Mouse (Mus musculus) spleen, embryonic (tissue): ENCODE results near the gene Rnf103.
"Not testable (repeated sequence)": the region's sequence is repeated elsewhere in the genome, so short reads cannot be mapped to it uniquely, and the experiment has no call there.

Experiments
- CTCF ChIA-PET: fragments of 350-600 bp; sonication (Branson Sonifier 250); formaldehyde crosslinking; loops from one replicate; lab custom pipeline; 2022; lab: Charles Lee

Gene Rnf103

DNA sequence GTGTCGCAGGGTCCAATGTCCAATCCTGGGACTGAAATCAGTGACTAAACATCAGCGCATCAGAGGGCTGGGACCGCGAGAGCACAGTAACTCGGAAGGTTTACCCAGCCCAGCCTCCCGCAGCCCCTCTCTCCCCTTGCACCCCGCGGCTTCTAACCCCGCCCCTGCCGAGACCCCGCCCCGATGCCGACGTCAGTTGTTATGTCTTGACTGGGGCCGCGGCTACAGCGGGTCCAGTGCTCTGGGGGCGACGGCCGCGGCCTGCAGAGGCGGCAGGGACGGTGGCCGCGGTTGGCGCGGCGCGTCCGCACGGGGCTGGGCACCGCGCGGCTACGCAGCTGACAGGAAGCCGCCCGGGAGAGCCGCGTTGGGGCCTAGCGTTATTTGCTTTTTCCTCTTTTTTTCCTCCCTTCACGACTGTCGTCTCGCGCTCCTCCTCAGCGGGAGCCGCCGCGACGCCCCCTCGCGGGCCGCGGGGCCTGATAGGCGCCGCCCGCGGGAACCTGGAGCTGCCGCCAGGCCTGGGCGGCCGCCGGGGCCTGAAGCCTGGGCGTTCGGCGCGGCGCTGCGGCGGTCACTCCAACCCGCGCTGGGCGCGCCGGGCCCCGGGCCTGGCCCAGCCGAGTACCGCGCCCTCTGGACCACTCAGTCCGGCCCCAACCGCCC is at the start of gene Rnf103:
Gene Rnf103, plus strand, starts transcription at position 220 of the 666 bp plus-strand sequence.
- CTCF ChIA-PET = no interaction called here

DNA sequence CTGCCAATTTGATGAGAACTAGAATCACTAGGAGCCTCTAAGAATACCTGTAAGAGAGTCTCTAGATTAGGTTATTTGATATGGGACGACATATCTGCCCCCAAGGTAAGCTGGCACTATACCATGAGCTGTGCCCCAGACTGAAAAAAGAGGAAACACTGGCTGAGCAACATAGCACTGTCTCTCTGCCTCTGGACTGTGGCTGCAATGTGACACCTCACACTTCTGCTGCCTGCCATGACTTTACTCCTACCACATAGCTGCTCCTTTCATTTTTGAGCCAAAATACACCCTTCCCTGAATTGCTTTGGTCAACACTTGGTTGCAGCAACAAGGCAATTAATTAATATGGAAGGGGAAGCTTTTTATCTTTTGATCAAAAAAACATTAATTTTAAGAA is 48.9 kb upstream of the Rnf103 start:
- CTCF ChIA-PET = no interaction called here

- CTCF ChIA-PET = no interaction called here
Measured at GRCm38 (mm10) chr6:71445560-71445959, 48.1 kb upstream of the Rnf103 start.

- CTCF ChIA-PET = no interaction called here
Measured at GRCm38 (mm10) chr6:71452792-71453191, 40.9 kb upstream of the Rnf103 start.

DNA sequence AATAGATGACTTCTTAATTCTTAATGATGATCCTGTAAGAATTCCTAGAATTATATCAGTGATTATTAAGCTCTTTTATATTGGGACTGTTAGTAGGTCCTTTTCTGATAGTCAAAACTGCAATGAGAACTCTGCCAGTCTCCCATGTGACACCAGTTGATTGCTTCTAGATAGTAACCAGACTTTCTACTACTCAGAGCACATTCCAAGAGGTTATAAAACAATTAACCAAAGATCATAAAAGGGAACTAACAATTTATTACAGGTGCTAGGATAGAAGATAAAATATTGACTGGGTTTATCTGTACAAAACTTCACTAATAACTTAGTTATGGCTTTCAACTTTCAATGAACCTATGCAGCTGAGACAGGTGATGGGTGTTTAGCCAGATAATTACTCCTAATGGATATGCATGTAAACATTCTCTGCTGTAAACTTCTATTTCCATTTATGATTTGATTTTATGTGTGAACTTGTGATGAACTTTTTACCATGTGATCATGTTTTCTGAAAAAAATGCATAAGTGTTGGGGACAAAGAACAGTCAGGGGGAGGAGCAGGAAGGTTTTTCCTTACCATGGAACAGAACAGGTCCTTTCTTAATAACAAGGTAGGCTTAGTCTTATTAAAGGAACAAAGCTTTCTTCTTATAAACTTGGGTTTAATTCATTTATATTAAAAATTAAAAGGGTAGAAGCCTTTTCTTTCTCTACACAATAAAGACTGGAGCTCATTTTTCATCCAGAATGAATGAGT is 39.5 kb upstream of the Rnf103 start:
- CTCF ChIA-PET = not testable (repeated sequence)

DNA sequence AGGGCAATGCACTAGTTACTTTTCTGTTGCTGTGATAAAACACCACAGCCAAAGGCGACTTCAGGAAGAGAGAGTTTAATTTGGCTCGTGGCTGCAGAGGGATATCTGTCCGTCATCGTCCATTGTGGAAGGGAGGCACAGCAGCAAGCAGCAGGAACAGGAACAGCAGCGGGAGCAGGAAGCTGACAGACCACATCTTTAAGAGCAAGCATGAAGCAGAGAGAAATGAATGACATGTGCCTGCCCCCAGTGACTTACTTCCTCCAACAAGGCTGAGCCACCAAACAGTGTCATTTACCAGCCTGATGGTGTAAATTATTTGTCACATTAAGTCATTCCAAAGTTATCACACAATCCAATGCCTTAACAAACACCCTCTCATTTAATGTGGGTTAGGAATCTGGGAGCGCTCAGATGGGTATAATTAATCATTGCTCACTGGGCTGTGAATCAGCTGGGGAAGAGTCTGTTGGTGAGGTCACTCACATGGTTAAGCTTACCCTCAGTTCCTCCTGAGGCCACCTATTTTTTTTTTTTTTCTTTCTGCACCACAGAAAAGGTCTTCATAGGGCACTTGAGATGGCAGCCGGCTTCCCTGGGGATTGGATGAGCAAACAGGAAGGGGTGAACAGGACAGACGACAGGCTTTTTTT is 35.6 kb upstream of the Rnf103 start:
- CTCF ChIA-PET = no interaction called here

DNA sequence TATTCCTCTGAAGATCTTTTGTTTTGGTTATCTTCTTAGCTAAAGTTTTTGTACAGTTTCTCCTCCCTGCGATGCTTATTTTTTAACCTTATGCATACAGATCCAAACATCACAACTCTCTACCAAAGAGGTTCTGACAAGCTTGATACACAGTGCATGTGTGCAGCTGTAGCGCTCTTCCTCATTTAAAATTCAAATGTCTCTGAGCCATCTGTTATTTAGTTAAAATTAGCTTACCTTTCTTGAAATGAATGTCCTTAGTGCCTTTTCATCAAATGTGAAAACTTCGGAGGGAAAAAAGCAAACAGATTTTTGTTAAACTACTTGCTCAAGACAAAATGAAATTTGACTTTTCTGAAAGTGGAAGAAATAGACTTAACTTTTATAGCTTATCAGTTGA is 28.5 kb upstream of the Rnf103 start:
- CTCF ChIA-PET = no interaction called here

DNA sequence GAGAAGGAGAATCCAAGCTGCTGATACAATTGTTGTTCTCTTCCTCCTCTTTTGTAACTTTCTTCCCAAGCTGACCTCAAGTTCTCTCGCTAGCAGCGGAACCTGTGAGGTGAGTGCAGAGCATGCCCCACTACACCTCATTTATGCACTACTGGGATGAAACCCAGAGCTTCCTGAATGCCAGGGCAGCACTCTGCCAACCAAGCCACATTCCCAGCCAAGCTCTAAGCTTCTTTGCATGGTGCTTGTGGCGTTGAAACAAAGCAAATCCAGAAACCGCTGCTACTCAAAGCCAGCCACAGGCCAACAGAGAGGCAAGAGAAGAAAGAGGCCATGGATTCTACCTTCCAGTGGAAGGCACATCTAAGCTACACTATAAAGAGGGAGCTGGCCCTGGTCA is 25.9 kb upstream of the Rnf103 start:
- CTCF ChIA-PET = interaction anchor here (0.6 kb wide), 1 partner anchor 60 kb away, joined by 4 read pairs; no protein-coding TSS in a partner anchor

- CTCF ChIA-PET = interaction anchor here (0.6 kb wide), 1 partner anchor 68 kb away, joined by 4 read pairs; no protein-coding TSS in a partner anchor
Measured at GRCm38 (mm10) chr6:71469291-71469690, 24.4 kb upstream of the Rnf103 start.

DNA sequence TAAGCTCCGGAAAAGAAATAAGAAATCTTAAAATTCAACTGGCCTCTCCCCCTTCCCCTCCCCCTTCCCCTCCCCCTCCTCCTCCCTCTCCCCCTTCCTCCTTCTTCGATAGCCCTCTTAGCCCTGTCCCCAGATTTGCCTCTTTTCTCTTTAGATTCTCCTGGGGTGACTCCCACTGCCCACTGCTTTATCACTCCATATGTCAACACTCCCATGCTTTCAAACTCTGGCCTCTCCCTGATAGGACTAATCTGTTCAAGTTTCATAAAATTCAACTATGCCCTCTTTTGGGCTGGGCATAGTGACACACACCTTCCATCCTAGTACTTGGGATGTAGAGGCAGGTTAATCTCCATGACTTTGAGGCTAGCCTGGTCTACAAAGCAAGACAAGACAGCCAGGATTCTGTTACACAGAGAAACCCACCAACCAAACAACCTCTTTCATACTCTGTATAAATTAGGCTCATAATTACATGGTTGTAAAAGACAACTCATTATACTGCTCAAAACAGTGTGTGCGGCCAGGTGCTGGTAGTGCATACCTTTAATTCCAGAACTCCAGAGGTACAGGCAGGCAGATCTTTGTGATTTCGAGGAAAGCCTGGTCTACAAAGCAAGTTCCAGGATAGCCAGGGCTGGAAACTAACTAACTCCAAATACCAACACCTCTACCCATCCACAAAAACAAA is 21.7 kb upstream of the Rnf103 start:
- CTCF ChIA-PET = no interaction called here

GRCm38 (mm10) chr6:71472786-71473185 is 20.9 kb upstream of the Rnf103 start:
- CTCF ChIA-PET = no interaction called here

DNA sequence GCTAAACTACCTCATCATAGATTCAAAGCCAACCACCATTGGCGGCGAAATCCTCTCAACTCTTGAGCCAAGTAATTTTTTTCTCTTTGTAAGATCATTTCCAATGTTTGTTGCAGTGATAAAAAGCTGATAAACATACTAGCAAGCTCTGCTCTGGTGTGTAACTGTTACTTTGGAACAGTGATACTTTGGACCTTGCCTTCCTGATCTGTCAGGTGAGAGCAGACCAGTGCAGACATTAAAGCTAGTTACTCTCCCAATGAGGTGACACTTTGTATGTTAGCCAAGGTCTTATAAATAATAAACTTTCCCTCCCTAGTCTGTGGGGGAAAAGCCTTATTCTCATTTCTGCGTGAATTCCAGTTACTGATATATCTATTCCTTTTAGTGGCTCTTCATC is 18.1 kb upstream of the Rnf103 start:
- CTCF ChIA-PET = no interaction called here

DNA sequence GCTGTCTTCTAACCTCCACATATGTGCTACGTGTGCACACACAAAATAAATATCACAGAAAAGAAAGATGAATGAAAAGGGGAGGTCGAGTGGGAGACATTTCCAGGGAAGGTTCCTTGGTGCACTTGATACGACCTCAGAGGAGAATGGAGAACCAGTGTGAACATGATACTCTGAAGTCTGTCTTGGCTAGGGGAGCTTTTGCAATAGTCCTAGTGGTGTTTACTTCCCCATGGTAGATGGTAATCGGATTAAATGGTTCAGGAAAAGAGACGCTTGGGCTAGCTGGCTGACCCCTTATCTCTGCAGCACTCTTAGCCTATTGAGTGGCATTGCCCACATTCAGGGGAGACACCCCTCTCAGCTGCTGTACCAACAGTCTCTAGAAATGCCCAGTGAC is 16.9 kb upstream of the Rnf103 start:
- CTCF ChIA-PET = no interaction called here

DNA sequence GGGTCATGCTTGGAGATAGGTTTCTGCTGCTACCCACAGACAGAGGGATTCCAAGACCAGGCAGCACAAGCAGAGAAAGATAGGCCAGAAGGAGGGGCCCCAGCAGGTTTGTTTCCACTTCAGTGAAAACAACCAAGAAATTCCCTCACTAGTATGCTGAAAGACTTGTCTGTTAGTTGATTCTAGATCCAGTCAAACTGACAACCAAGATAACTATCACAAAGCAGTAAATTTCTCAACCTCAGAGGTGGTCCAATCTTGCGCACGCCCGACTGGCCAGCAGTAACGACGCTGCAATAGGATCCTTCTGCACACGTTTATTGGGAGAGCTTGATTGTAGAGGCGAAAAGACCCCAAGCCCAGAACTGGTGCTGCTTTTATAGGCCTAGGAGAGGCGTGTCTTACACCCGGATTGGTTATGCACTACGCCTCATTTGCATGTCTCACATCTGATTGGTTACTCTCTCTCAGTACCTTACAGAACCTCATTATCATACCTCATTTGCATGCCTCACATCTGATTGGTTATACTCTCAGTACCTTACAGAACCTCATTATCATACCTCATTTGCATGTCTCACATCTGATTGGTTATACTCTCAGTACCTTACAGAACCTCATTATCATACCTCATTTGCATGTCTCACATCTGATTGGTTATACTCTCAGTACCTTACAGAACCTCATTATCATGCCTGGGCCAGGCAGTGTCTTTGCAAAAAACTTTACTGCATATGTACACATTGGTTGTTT is 14.7 kb upstream of the Rnf103 start:
- CTCF ChIA-PET = not testable (repeated sequence)

DNA sequence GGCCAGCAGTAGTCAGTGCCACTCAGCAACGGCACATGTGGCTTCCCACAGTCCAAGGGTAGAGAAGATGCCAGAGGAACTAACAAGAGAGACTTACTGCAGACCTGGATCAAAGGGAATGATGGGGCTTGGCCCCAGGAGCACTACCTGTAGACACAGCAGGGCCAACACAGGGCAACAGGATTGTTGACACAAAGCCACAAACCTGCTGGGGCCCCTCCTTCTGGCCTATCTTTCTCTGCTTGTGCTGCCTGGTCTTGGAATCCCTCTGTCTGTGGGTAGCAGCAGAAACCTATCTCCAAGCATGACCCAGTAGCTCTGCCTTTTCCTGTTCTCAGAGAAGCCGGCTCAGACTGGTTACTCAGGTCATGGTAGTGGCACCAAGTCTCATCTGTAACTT is 14.1 kb upstream of the Rnf103 start:
- CTCF ChIA-PET = not testable (repeated sequence)

- CTCF ChIA-PET = no interaction called here
Measured at GRCm38 (mm10) chr6:71480136-71480535, 13.6 kb upstream of the Rnf103 start.

DNA sequence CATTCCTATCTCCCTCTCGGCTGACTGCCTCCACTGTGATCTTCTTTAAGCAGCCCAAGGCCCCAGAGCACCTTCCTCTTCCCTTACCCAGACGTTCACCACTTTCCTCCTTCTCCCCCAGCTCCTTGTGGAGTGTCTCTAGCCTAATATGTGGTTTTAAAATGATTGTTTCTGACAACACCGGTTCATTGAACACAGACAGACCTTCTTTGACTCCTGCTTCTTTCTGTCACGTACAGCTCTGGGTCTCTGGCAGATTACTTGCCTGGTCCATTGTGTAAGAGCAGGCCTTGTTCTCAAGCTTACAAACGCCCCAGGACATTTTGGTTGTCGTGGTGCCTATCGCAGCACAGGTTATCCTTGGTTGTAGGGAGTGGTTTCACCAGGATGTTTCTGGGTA is 12.6 kb upstream of the Rnf103 start:
- CTCF ChIA-PET = no interaction called here

DNA sequence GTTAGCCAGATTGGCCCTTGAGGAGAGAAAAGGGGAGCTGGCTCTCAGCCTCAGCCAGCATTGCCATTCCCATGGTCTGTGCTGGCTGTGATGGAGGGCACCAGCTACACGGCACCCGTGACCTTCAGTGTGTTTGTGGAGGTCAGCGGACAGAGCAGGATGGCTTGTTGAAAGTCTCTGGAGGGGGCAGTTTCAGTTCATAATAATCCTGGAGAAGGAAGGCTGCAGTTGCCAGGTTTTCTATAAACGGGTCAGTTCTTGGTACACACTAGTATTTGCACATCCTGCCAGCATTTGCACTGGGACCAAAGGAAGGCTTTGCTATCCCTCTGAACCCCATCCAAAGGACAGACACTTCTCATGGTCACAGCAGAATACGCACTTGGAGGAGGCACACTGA is 8.4 kb upstream of the Rnf103 start:
- CTCF ChIA-PET = interaction anchor here (0.6 kb wide), 1 partner anchor 55 kb away, joined by 3 read pairs; no protein-coding TSS in a partner anchor

- CTCF ChIA-PET = interaction anchor here (0.6 kb wide), 1 partner anchor 119 kb away, joined by 14 read pairs; no protein-coding TSS in a partner anchor
Measured at GRCm38 (mm10) chr6:71486226-71486625, 7.5 kb upstream of the Rnf103 start.

GRCm38 (mm10) chr6:71486867-71487266 is 6.8 kb upstream of the Rnf103 start:
- CTCF ChIA-PET = interaction anchor here (0.6 kb wide), 1 partner anchor 118 kb away, joined by 14 read pairs; no protein-coding TSS in a partner anchor

DNA sequence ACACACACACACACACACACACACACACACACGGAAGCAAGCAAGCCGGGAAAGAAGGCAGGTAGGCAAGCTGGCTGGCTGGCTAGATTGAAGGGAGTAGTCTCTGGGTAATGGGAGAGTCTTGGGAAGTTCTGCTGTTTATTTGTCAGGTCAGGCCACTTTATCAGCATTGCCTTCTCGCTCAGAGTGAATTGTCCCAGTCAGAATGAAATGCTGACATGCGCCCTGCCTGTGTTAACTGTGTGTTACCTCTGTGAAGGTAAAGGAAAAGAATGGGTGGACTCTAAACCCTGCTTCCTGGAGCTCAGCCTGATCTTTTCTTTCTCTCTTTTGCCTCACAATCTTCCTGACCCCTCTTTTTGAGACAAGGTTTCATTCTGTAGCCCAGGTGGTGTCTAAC is 5.7 kb upstream of the Rnf103 start:
- CTCF ChIA-PET = interaction anchor here (0.6 to 0.8 kb wide), 2 partner anchors 10 to 27 kb away, joined by 4 to 10 read pairs; no protein-coding TSS in a partner anchor
